Mouse (Mus musculus): ENCODE data around the gene 4933402J07Rik. TPM values are rescaled to one million over a fixed set of nuclear protein-coding genes. Genes with fewer than 3 reads are reported as not detected.

4933402J07Rik gene
- polyA plus RNA-seq (2014; fragmentation: Illumina TruSeq; extraction: RNeasy Lipid Tissue Mini Kit (QIAGEN cat#74804); ENCODE audit: low replicate concordance): not detected

GRCm38 (mm10) chr8:87563553-87563952, at the start of gene 4933402J07Rik:
Gene 4933402J07Rik (plus strand): TSS chr8:87563853.

Other genes starting within 250 kb of the 4933402J07Rik start
- 0.33 TPM for gene Cbln1, start 91.2 kb upstream of the 4933402J07Rik start, polyA plus RNA-seq (2014; fragmentation: Illumina TruSeq; extraction: RNeasy Lipid Tissue Mini Kit (QIAGEN cat#74804); ENCODE audit: low replicate concordance)

All from small intestine, adult 10 weeks (tissue).